Mouse (Mus musculus): ENCODE results near the gene Rasl11b.

GRCm38 (mm10) chr5:74206649-74207048 lies 11.6 kb downstream of the Rasl11b start:
- no peak for TF ChIP-seq POLR2A (IDR thresholded peaks at IDR 0.05; ENCODE audit: control insufficient read depth, low read depth, low read length)
- no peak for TF ChIP-seq CTCF (IDR thresholded peaks at IDR 0.05; ENCODE audit: control insufficient read depth, insufficient read depth, insufficient replicate concordance, low read depth, low read length)
